Mouse (Mus musculus) forebrain, embryonic 10.5 days (tissue): Measurements from ENCODE around the gene Daam1. TPM values are rescaled to one million over a fixed set of nuclear protein-coding genes. Genes with fewer than 3 reads are reported as not detected.

Experiments used
- DNase-seq: peaks from one replicate; pipeline ENCODE4 v3.0.0-alpha.2; 2017; ENCODE audit warnings: low spot score; ENCODE audit errors: extremely low spot score
- H3K27ac ChIP-seq: fragments of 300-500 bp; sonication (generic); 2 replicates; pipeline ENCODE4 v1.5.1; 2016; ENCODE audit warnings: mild to moderate bottlenecking
- H3K27me3 ChIP-seq: fragments of 300-500 bp; sonication (generic); 2 replicates; pipeline ENCODE4 v1.6.1; 2016; ENCODE audit warnings: mild to moderate bottlenecking; ENCODE audit not compliant: poor library complexity, severe bottlenecking
- H3K36me3 ChIP-seq: fragments of 300-500 bp; sonication (generic); replicated peaks from 2 replicates; pipeline ENCODE4 v1.6.1; 2016; ENCODE audit warnings: mild to moderate bottlenecking, moderate library complexity
- H3K4me1 ChIP-seq: fragments of 300-500 bp; sonication (generic); 2 replicates; pipeline ENCODE4 v1.6.1; 2016
- H3K4me3 ChIP-seq: fragments of 300-500 bp; sonication (generic); 2 replicates; pipeline ENCODE4 v1.5.1; 2016; ENCODE audit warnings: mild to moderate bottlenecking, moderate library complexity
- H3K9me3 ChIP-seq: fragments of 300-500 bp; sonication (generic); 2 replicates; pipeline ENCODE4 v1.6.1; 2016; ENCODE audit warnings: mild to moderate bottlenecking, moderate library complexity
- WGBS: fragments of 180-500 bp; shearing (Covaris S2); methylation state at CpG from one replicate; pipeline ENCODE4 v1.1.7; 2016; 5-methylcytosine and 5-hydroxymethylcytosine counted together
- polyA plus RNA-seq: library from polyadenylated mRNA; unstranded; fragments of >200 nt; fragmentation: Nextera tagmentation; extraction: Ambion mirVana; gene quantifications from 2 replicates; pipeline ENCODE4 v1.2.1, GENCODE M21; 2016

Daam1 gene
- polyA plus RNA-seq, 1 experiment from 2014 or later = 7.7 TPM

DNA sequence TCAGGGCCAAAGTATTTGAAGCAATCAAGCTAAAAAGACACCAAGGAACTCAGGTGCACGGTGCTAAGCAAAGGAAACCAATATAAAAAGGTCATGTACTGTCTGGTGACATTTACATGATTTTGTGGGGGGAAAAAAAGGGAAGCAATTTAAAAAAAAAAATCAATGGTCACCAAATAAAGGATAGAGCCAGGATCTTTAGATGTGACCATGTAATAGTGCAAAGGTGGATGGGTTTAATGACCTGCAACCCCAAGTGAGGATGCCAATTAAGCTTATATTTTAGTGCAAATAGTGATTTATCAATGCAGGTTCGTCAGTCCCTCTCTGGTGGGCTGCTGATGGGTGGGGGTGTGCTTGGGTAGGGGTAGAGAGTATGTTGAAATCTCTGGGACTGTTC, 166.0 kb downstream of the Daam1 start:
- no peak for DNase-seq
- peaks cover 8% of the 10 kb centered on the region for H3K4me1 ChIP-seq
- no peaks in the 10 kb centered on the region for H3K9me3 ChIP-seq
- H3K36me3 ChIP-seq = peaks cover 26% of the 10 kb centered on the region
- H3K4me3 ChIP-seq = no peak overlapping the region
- H3K27me3 ChIP-seq = no peaks in the 10 kb centered on the region
- 81% methylated on average over 2 of the region's 2 CpGs for WGBS
- no peak overlapping the region for H3K27ac ChIP-seq

DNA sequence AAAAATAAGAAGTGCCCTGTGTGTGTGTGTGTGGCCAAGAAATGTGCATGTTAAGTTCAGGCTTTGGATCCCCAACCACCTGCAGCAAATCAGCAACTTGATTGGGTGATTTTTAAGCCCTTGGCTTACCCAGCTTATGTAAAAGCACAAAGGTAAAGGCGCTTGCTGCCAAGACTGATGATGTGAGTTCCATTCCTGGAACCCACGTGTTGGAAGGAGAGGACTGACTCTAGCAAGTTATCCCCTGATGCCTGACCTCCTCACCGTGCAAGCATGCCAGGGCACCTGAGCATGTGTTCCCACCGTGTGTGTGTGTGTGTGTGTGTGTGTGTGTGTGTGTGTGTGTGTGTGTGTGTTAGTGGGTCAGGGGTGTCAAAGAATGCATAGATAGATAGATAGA, 166.5 kb downstream of the Daam1 start:
- Histone ChIP-seq H3K27me3 (no peaks in the 10 kb centered on the region), H3K9me3 (no peaks in the 10 kb centered on the region), H3K36me3 (peaks cover 22% of the 10 kb centered on the region), H3K4me3 (no peak overlapping the region), H3K4me1 (peaks cover 8% of the 10 kb centered on the region), H3K27ac (no peak overlapping the region)
- WGBS = 83% methylated on average over 4 of the region's 4 CpGs
- DNase-seq = no peak

DNA sequence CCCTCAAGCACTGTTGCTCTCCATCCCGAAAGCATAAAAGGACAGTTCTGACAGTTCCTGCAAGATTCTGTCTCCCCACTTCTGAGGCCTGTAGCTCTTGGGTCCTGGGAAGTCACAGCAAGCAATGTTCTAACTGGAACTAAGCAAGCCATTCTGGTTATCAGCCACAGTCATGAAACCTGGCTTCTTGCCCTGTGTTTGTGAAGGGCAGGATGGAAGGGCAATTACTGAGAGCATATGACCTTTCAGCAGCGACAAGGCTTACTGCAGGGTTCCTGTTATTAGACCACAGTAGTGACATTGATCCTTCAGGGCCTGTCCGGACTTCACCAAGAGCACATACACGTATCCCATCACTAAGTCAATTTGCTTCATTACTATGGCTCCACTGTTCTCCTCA, 167.8 kb downstream of the Daam1 start:
- H3K36me3 ChIP-seq = peaks cover 9% of the 10 kb centered on the region
- 87% methylated on average over 4 of the region's 4 CpGs for WGBS
- no peak overlapping the region for H3K4me3 ChIP-seq
- peaks cover 8% of the 10 kb centered on the region for H3K4me1 ChIP-seq
- H3K27me3 ChIP-seq = no peaks in the 10 kb centered on the region
- H3K27ac ChIP-seq = no peak overlapping the region
- H3K9me3 ChIP-seq = no peaks in the 10 kb centered on the region
- no peak for DNase-seq

DNA sequence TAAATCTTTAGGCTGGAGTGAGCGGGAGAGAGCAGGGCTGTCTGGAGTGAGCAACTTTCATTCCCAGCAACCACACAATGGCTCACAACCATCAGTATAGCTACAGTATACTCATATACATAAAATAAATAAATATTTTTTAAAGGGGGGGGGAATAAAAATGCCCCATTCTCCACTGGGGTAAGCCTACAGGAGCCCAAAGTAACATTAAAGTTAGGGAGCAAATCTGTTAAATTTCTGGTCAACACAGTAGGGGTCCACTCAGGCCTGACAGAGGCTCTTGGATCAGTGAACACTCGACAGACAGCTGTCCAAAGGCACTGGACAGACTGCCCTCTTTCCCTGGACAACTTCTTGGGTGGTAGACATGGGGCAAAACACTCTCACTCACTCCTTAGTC, 168.8 kb downstream of the Daam1 start:
- no peaks in the 10 kb centered on the region for H3K9me3 ChIP-seq
- H3K4me3 ChIP-seq = no peak overlapping the region
- 75% methylated on average over 2 of the region's 2 CpGs for WGBS
- no peaks in the 10 kb centered on the region for H3K36me3 ChIP-seq
- no peaks in the 10 kb centered on the region for H3K27me3 ChIP-seq
- DNase-seq = no peak
- H3K27ac ChIP-seq = no peak overlapping the region
- H3K4me1 ChIP-seq = peaks cover 8% of the 10 kb centered on the region

DNA sequence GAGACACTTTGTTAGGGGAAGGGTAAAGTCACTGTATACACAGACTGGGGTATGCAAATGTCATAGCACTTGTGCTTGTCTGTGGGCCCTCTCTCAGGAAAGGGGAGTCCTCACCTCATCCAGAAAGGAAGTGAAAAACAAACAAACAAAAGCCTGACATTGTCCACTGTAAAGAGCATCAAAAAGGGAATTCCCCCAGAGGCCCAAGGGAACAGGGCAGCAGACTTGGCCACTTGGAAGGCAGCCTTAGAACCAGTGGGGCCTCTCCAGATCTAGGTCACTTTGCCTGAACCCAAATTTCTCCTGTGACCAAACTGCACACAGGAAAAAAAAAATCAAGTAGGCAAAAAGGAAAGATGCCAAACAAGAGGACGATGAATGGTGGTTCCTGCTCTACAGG, 170.9 kb downstream of the Daam1 start:
- no peaks in the 10 kb centered on the region for H3K9me3 ChIP-seq

DNA sequence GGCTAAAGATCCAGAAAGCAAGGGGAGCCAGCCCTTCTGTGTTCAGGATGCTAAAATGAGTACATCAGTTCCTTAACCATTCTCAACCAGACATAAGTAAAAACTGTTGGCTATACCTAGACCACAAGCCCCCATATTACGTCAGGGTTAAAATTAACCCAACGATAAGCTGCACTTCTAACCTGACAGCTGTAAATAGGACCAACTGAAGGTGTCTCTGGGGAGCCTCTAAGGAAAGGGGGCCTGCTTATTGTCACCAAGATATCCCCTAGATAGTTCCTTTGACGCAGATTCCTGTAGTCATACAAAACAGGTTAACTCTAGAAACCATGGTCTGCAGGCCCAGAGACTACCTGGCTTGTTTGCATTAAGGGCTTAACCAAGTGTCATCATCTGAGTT, 174.4 kb downstream of the Daam1 start:
- H3K36me3 ChIP-seq = no peaks in the 10 kb centered on the region
- no peak overlapping the region for H3K4me3 ChIP-seq
- no peaks in the 10 kb centered on the region for H3K27me3 ChIP-seq
- no peak for DNase-seq
- H3K27ac ChIP-seq = no peak overlapping the region
- H3K4me1 ChIP-seq = peaks cover 5% of the 10 kb centered on the region
- no peaks in the 10 kb centered on the region for H3K9me3 ChIP-seq
- 96% methylated on average over 3 of the region's 3 CpGs for WGBS

More for the DNA sequence above, 170.9 kb downstream of the Daam1 start:
- no peak overlapping the region for H3K4me3 ChIP-seq
- H3K36me3 ChIP-seq = no peaks in the 10 kb centered on the region
- H3K27ac ChIP-seq = no peak overlapping the region
- peaks cover 8% of the 10 kb centered on the region for H3K4me1 ChIP-seq
- H3K27me3 ChIP-seq = no peaks in the 10 kb centered on the region
- no peak for DNase-seq
- whole genome bisulfite sequencing = 79% methylated on average over 1 of the region's 1 CpGs

DNA sequence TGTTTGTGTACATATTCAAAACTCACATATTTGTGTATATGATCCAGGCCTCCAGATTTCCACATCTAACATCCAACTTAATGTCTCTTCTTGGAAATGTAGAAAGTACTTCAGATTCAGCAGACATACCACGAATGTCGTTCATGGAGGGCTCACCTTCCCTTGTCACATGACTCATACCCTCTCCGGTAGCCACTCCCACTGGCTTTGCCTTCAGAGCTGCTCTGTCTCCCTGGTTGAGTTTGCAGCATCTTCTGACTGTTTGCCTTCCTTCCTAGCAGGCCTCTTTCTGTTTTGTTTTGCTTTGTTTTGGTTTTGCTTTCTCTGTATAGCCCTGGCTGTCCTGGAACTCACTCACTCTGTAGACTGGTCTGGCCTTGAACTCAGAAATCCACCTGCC, 176.8 kb downstream of the Daam1 start:
- no peak for DNase-seq
- no peaks in the 10 kb centered on the region for H3K36me3 ChIP-seq
- 87% methylated on average over 3 of the region's 3 CpGs for WGBS
- H3K27me3 ChIP-seq = no peaks in the 10 kb centered on the region
- H3K27ac ChIP-seq = no peak overlapping the region
- H3K4me1 ChIP-seq = no peaks in the 10 kb centered on the region
- H3K4me3 ChIP-seq = no peak overlapping the region
- no peaks in the 10 kb centered on the region for H3K9me3 ChIP-seq

DNA sequence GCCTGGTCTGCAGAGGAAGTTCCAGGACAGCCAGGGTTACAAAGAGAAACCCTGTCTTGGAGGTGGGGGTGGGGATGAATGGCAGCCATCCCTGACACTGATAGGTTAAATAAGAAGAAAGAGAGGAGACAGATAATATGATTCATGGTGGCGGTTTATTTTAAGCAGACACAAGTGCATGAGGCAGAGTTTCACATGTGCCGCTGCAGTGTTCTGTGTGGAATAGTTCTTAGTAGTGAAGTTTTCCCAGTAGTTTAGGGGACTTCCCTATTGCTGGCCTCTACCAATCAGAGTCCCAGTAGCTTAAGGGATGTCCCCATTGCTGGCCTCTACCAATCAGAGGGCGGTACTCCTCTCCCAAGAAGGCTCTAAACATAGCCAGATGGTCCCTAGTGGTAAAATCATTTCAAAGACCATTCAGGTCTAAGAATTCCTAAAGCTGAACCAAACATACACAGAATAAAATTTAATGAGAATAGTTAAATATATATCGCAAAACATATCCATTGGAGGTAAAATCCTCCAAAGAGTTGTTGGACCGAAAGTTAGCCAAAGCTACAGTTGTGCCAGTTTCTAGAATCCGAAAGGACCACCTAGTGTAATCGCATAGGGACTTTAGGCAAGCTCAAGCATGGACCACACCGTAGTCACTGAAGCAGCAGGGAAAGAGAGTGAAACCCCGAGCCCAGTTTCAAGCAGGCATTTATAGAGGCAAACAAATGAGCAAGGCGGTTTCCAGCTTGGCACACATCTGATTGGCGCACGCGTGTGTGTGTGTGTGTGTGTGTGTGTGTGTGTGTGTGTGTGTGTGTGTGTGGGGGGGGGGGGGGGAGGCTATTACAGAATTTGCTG, 178.4 kb downstream of the Daam1 start:
- Histone ChIP-seq H3K4me1 (no peaks in the 10 kb centered on the region), H3K9me3 (no peaks in the 10 kb centered on the region), H3K27me3 (no peaks in the 10 kb centered on the region), H3K4me3 (no peak overlapping the region), H3K36me3 (no peaks in the 10 kb centered on the region), H3K27ac (no peak overlapping the region)
- 94% methylated on average over 13 of the region's 13 CpGs for WGBS
- DNase-seq = no peak

DNA sequence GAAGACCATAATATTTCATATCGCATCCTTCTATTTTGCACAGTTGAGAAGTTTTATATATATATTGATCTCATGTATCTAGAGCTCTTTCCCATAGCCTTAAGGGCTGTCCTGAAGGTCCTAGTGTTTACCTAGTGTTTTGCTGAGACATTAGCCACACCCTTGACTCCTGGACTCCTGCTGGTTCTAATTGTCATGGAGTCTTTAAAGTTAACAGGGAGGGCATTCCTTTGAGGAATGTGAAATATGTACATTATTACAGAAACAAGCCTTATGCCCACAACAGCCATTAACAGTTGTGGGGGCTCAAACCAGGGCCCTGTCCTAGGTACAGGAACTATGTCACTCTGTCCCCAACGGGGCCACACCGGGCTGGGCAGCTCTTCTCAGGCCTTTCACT, 180.5 kb downstream of the Daam1 start:
- Histone ChIP-seq H3K4me1 (no peaks in the 10 kb centered on the region), H3K27me3 (no peaks in the 10 kb centered on the region), H3K4me3 (no peak overlapping the region), H3K9me3 (no peaks in the 10 kb centered on the region), H3K27ac (no peak overlapping the region), H3K36me3 (no peaks in the 10 kb centered on the region)
- no peak for DNase-seq
- 95% methylated on average over 3 of the region's 3 CpGs for WGBS

DNA sequence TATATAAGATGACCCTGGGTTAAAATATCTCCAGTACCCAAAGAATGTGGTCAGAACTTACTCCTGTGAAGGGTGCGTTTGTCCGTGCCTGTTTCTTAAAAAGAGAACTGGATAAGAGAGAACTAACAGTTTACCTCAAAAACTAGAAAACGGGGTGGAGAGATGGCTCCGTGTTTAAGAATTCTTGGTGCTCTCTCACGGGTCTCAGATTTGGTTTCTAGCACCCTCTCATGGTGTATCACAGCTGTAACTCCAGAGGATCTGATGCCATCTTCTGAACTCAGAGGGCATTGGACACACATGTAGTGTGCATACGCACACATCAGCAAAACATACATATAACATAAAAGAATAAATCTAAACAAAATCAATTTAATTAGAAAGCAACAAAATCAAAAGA, 181.2 kb downstream of the Daam1 start:
- Histone ChIP-seq H3K4me1 (no peaks in the 10 kb centered on the region), H3K36me3 (no peaks in the 10 kb centered on the region), H3K4me3 (no peak overlapping the region), H3K27me3 (no peaks in the 10 kb centered on the region), H3K27ac (no peak overlapping the region), H3K9me3 (no peaks in the 10 kb centered on the region)
- WGBS = 91% methylated on average over 6 of the region's 6 CpGs
- no peak for DNase-seq

DNA sequence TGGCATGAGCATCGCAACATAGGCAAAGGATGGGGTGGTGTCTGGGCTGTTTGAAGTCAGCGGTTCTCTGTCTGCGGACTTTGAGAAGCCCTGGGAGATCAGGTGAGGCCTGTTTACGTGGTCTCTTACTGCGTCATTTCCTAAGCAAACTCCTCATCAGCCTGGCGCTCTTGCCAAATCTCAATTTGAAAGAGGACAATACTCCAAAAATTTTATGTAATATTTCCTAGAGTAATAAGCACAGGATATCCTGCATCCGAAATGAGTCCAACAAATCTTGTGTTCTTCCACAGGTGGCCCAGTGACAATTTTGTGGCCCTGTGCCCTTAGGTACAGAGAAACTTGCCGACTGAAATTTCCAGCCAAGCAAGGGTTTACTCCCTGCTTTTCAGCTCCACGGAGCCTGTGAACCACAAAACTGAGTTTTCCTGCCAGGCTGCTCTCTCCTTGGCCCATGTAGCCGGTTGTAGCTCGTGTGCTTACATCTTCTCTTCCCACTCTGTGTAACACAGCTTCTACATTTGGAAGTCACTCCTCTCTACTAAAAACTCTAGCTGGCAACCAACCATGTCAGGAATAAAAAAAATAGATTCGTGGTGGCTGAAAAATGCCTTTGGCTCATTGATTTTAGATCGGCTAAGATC, 183.0 kb downstream of the Daam1 start:
- Histone ChIP-seq H3K27me3 (no peaks in the 10 kb centered on the region), H3K36me3 (no peaks in the 10 kb centered on the region), H3K27ac (no peak overlapping the region), H3K9me3 (no peaks in the 10 kb centered on the region), H3K4me3 (no peak overlapping the region), H3K4me1 (no peaks in the 10 kb centered on the region)
- no peak for DNase-seq
- WGBS = 93% methylated on average over 13 of the region's 13 CpGs

DNA sequence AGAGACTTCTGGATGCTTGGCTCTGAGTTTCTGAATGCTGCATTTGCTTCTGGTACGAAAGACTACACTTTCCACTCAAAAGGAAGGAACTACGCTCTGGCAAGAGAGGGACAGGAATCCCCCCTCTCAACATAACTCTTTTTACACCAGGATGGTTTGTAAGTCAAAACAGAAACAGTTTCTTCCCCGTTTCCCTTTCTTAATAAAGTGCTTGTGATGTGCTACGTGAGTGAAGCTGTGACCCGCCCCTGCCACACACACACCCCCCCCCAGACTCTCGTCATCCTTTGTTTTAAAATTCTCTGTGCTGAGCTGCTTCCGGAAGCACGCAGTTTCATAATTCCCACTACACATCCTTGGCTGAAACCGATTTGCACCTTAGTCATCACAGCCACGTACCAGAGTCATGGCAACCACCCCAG, 183.5 kb downstream of the Daam1 start:
- Histone ChIP-seq H3K27ac (no peak overlapping the region), H3K4me1 (no peaks in the 10 kb centered on the region), H3K27me3 (no peaks in the 10 kb centered on the region), H3K4me3 (no peak overlapping the region), H3K9me3 (no peaks in the 10 kb centered on the region), H3K36me3 (no peaks in the 10 kb centered on the region)
- no peak for DNase-seq
- 80% methylated on average over 10 of the region's 10 CpGs for WGBS

DNA sequence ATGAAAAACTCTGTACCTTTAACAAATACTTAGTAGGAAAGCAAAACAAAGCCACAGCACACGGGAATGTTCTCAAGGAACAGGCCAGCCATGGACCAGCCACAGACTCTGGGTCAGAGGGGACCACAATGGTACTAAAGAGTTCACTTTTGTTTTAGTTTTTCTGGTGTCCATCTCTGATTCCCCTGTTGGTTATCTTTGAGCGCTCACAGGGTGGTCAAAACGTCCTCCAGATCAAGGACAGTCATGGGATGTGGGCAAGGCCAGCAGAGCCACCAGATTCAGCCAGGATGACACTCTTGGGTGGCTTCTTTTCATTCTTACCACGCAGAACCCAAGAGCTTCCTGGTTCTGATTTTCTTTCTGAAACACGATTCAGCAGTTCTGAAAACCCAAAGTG, 184.4 kb downstream of the Daam1 start:
- no peaks in the 10 kb centered on the region for H3K9me3 ChIP-seq
- WGBS = 87% methylated on average over 5 of the region's 5 CpGs
- H3K27ac ChIP-seq = no peak overlapping the region
- no peak overlapping the region for H3K4me3 ChIP-seq
- DNase-seq = no peak
- no peaks in the 10 kb centered on the region for H3K4me1 ChIP-seq
- no peaks in the 10 kb centered on the region for H3K27me3 ChIP-seq
- H3K36me3 ChIP-seq = no peaks in the 10 kb centered on the region
